Mouse (Mus musculus) heart, postnatal 0 days (tissue): ENCODE measurements around the gene Arhgap24. TPM values are rescaled to one million over a fixed set of nuclear protein-coding genes. Genes with fewer than 3 reads are reported as not detected.

ENCODE experiments used
- ATAC-seq: fragments of 200-750 bp; cut with Nextera tagmentation; 2 replicates; pipeline ENCODE4 v1.8.0; 2017; ENCODE audit warnings: low read depth, moderate number of reproducible peaks, moderate library complexity; ENCODE audit not compliant: insufficient read depth
- DNase-seq: peaks from one replicate; pipeline ENCODE4 v3.0.0-alpha.2; 2016; ENCODE audit warnings: low spot score
- H3K27ac ChIP-seq: fragments of 300-500 bp; sonication (generic); 2 replicates; pipeline ENCODE4 v1.5.1; 2014; ENCODE audit warnings: low read depth, mild to moderate bottlenecking
- H3K27me3 ChIP-seq: fragments of 300-500 bp; sonication (generic); 2 replicates; pipeline ENCODE4 v1.6.1; 2014; ENCODE audit warnings: low read length, mixed read lengths; ENCODE audit not compliant: control insufficient read depth, insufficient read depth
- H3K36me3 ChIP-seq: fragments of 300-500 bp; sonication (generic); replicated peaks from 2 replicates; pipeline ENCODE4 v1.6.1; 2014; ENCODE audit warnings: low read length, mixed read lengths; ENCODE audit not compliant: control insufficient read depth, insufficient read depth
- H3K4me1 ChIP-seq: fragments of 300-500 bp; sonication (generic); 2 replicates; pipeline ENCODE4 v1.6.1; 2014; ENCODE audit warnings: antibody characterized with exemption; ENCODE audit not compliant: control insufficient read depth, insufficient read depth
- H3K4me2 ChIP-seq: fragments of 300-500 bp; sonication (generic); 2 replicates; pipeline ENCODE4 v1.6.1; 2014; ENCODE audit warnings: low read depth, mild to moderate bottlenecking, low read length, moderate library complexity
- H3K4me3 ChIP-seq: fragments of 300-500 bp; sonication (generic); 2 replicates; pipeline ENCODE4 v1.5.1; 2014; ENCODE audit warnings: low read depth, low read length
- H3K9ac ChIP-seq: fragments of 300-500 bp; sonication (generic); replicated peaks from 2 replicates; pipeline ENCODE4 v1.6.1; 2014; ENCODE audit warnings: low read depth, low read length, mixed read lengths
- H3K9me3 ChIP-seq: fragments of 300-500 bp; sonication (generic); replicated peaks from 2 replicates; pipeline ENCODE4 v1.6.1; 2016; ENCODE audit warnings: low read length; ENCODE audit not compliant: control insufficient read depth
- CTCF ChIP-seq: IDR thresholded peaks from 2 replicates; pipeline ENCODE4 v1.5.1; 2016; ENCODE audit warnings: antibody characterized with exemption, control low read depth, low read depth
- EP300 ChIP-seq: IDR thresholded peaks from 2 replicates; pipeline ENCODE4 v1.6.1; 2016; ENCODE audit warnings: antibody characterized with exemption, low read depth
- WGBS: fragments of 180-500 bp; shearing (Covaris S2); extraction: QIAGEN DNeasy Blood & Tissue Kit; methylation state at CpG from one replicate; pipeline ENCODE4 v1.1.7; 2014; 5-methylcytosine and 5-hydroxymethylcytosine counted together
- polyA plus RNA-seq: library from polyadenylated mRNA; unstranded; fragments of >200 nt; fragmentation: Nextera tagmentation; extraction: Ambion mirVana; gene quantifications from 2 replicates; pipeline ENCODE4 v1.2.1, GENCODE M21; 2015
- total RNA-seq: library from RNA; depleted of rRNA; stranded (reverse); fragments of >200 nt; gene quantifications from 2 replicates; pipeline ENCODE4 v1.2.3, GENCODE M21; 2014; ENCODE audit warnings: low replicate concordance

Gene Arhgap24
- total and polyA plus RNA-seq, 2 experiments from 2014 or later = 13.0 to 13.4 TPM

DNA sequence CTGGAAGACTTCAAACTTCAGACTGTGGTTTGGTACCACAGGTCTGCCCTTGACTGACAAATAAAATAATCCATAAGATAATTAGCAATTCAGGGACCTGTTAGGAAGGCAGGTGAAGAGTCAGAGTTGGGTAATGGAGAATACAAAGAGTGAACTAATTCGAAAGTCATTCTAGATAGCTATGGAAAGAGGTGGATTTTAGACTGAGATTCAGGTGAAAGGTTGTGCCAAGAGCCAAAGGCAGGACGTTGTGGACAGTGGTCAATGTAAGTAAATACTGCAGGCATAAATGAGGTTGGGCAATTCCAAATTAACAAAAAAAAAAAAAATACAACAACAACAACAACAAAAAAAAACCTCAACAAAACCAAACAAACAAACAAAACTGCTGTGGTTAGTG, 67.2 kb downstream of the Arhgap24 start:
- DNase-seq (no peak), ATAC-seq (no peak)
- H3K4me1 ChIP-seq = no peaks in the 10 kb centered on the region
- H3K4me2 ChIP-seq = no peak overlapping the region
- TF ChIP-seq EP300 (no peak), CTCF (no peak)
- no peak overlapping the region for H3K9ac ChIP-seq
- no peak overlapping the region for H3K27ac ChIP-seq
- no peaks in the 10 kb centered on the region for H3K36me3 ChIP-seq
- H3K27me3 ChIP-seq = no peaks in the 10 kb centered on the region
- WGBS = 57% methylated on average over 2 of the region's 2 CpGs
- H3K9me3 ChIP-seq = no peaks in the 10 kb centered on the region
- H3K4me3 ChIP-seq = no peak overlapping the region

- ATAC-seq (no peak), DNase-seq (no peak)
- Histone ChIP-seq H3K4me3 (no peak overlapping the region), H3K27ac (no peak overlapping the region), H3K27me3 (no peaks in the 10 kb centered on the region), H3K9ac (no peak overlapping the region), H3K36me3 (no peaks in the 10 kb centered on the region), H3K4me1 (no peaks in the 10 kb centered on the region), H3K9me3 (no peaks in the 10 kb centered on the region), H3K4me2 (no peak overlapping the region)
- 45% methylated on average over 3 of the region's 3 CpGs for WGBS
- TF ChIP-seq CTCF (no peak), EP300 (no peak)
Measured at GRCm38 (mm10) chr5:102550211-102550610, 69.0 kb downstream of the Arhgap24 start.

GRCm38 (mm10) chr5:102550870-102551637, 69.9 kb downstream of the Arhgap24 start:
- H3K9ac ChIP-seq = no peak overlapping the region
- H3K4me2 ChIP-seq = no peak overlapping the region
- no peaks in the 10 kb centered on the region for H3K9me3 ChIP-seq
- H3K4me1 ChIP-seq = no peaks in the 10 kb centered on the region
- 42% methylated on average over 11 of the region's 11 CpGs for WGBS
- no peak for DNase-seq
- no peak overlapping the region for H3K4me3 ChIP-seq
- TF ChIP-seq EP300 = no peak
- no peak for TF ChIP-seq CTCF
- H3K27me3 ChIP-seq = no peaks in the 10 kb centered on the region
- no peaks in the 10 kb centered on the region for H3K36me3 ChIP-seq
- no peak overlapping the region for H3K27ac ChIP-seq
- ATAC-seq = no peak

DNA sequence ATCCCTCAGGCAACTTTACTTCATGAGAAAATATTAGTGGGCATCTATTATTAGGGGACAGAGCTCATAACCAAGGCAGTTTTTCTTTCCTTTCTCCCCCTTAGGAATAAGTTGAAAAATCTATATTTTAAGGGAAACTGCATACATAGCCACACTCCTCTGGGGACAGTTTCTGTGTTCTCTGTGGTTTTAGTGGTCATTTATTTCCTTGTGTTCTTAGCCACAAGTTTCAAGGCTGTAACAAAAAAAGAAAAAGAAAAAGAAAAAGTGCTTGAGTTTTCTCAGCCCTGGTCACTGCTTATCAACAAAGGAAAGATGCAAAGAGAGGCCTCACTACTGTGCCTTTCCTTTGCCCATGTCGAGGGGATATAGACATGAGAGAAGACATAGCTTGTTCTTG, 71.3 kb downstream of the Arhgap24 start:
- Histone ChIP-seq H3K9ac (no peak overlapping the region), H3K27ac (no peak overlapping the region), H3K4me2 (no peak overlapping the region), H3K9me3 (no peaks in the 10 kb centered on the region), H3K27me3 (no peaks in the 10 kb centered on the region), H3K36me3 (no peaks in the 10 kb centered on the region), H3K4me1 (no peaks in the 10 kb centered on the region), H3K4me3 (no peak overlapping the region)
- WGBS = 51% methylated on average over 1 of the region's 1 CpGs
- no peak for ATAC-seq
- no peak for DNase-seq
- no peak for TF ChIP-seq EP300
- no peak for TF ChIP-seq CTCF

DNA sequence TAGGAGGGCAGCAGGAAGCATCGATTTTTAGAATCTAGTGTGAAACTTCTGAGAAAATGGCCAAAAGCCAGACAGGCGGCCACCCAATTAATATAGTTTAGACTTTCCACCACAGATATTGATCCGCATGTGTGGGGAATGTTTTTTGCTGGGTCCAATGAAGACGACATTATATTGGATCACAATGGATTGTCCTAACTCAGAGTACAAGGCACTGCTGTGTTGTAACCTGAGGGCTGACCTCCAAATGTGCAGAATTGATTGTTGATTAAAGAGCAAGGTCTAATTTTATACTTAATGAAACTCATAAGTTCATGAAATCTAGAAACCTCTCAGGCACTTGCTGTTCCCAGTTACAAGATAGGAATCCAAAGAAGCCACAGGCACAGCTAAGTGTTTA, 74.8 kb downstream of the Arhgap24 start:
- 79% methylated on average over 4 of the region's 4 CpGs for WGBS
- no peak for TF ChIP-seq CTCF
- TF ChIP-seq EP300 = no peak
- H3K4me1 ChIP-seq = no peaks in the 10 kb centered on the region
- no peaks in the 10 kb centered on the region for H3K27me3 ChIP-seq
- no peak overlapping the region for H3K9ac ChIP-seq
- no peaks in the 10 kb centered on the region for H3K36me3 ChIP-seq
- H3K27ac ChIP-seq = no peak overlapping the region
- no peaks in the 10 kb centered on the region for H3K9me3 ChIP-seq
- H3K4me3 ChIP-seq = no peak overlapping the region
- DNase-seq (no peak), ATAC-seq (no peak)
- H3K4me2 ChIP-seq = no peak overlapping the region

GRCm38 (mm10) chr5:102560270-102560669, 79.1 kb downstream of the Arhgap24 start:
- Histone ChIP-seq H3K4me3 (no peak overlapping the region), H3K36me3 (no peaks in the 10 kb centered on the region), H3K27ac (no peak overlapping the region), H3K4me1 (no peaks in the 10 kb centered on the region), H3K4me2 (no peak overlapping the region), H3K9me3 (no peaks in the 10 kb centered on the region), H3K27me3 (no peaks in the 10 kb centered on the region), H3K9ac (no peak overlapping the region)
- no peak for TF ChIP-seq CTCF
- no peak for TF ChIP-seq EP300
- DNase-seq (no peak), ATAC-seq (no peak)
- WGBS = 75% methylated on average over 6 of the region's 6 CpGs
